Mouse (Mus musculus) stomach, postnatal 0 days (tissue): ENCODE measurements around the gene Gm973. TPM values are rescaled to one million over a fixed set of nuclear protein-coding genes. Genes with fewer than 3 reads are reported as not detected.
A peak's percentile ranks its signal among the peaks of the same experiment; 100 is the strongest.

Experiments used
- ATAC-seq: fragments of 200-750 bp; cut with Nextera tagmentation; 2 replicates; pipeline ENCODE4 v1.8.0; 2017; ENCODE audit not compliant: low FRiP score, low TSS enrichment
- DNase-seq: peaks from one replicate; pipeline ENCODE4 v3.0.0-alpha.2; 2016; ENCODE audit warnings: low spot score
- H3K27ac ChIP-seq: fragments of 300-500 bp; sonication (generic); replicated peaks from 2 replicates; pipeline ENCODE4 v1.5.1; 2014; ENCODE audit warnings: mild to moderate bottlenecking, control low read depth
- H3K27me3 ChIP-seq: fragments of 300-500 bp; sonication (generic); 2 replicates; pipeline ENCODE4 v1.6.1; 2014; ENCODE audit warnings: low read length; ENCODE audit not compliant: control insufficient read depth, insufficient read depth
- H3K36me3 ChIP-seq: fragments of 300-500 bp; sonication (generic); 2 replicates; pipeline ENCODE4 v1.6.1; 2014; ENCODE audit warnings: low read length, mixed read lengths; ENCODE audit not compliant: control insufficient read depth, insufficient read depth
- H3K4me1 ChIP-seq: fragments of 300-500 bp; sonication (generic); replicated peaks from 2 replicates; pipeline ENCODE4 v1.6.1; 2014; ENCODE audit warnings: antibody characterized with exemption; ENCODE audit not compliant: control insufficient read depth, insufficient read depth
- H3K4me2 ChIP-seq: fragments of 300-500 bp; sonication (generic); replicated peaks from 2 replicates; pipeline ENCODE4 v1.6.1; 2014; ENCODE audit warnings: low read depth, mild to moderate bottlenecking, control low read depth, moderate library complexity
- H3K4me3 ChIP-seq: fragments of 300-500 bp; sonication (generic); 2 replicates; pipeline ENCODE4 v1.5.1; 2014; ENCODE audit warnings: low read depth, low read length, control low read depth
- H3K9ac ChIP-seq: fragments of 300-500 bp; sonication (generic); 2 replicates; pipeline ENCODE4 v1.6.1; 2014; ENCODE audit warnings: mild to moderate bottlenecking, low read length, control low read depth, mixed read lengths
- H3K9me3 ChIP-seq: fragments of 300-500 bp; sonication (generic); 2 replicates; pipeline ENCODE4 v1.6.1; 2016; ENCODE audit warnings: low read length; ENCODE audit not compliant: control insufficient read depth
- CTCF ChIP-seq: IDR thresholded peaks from 2 replicates; pipeline ENCODE4 v1.5.1; 2016; ENCODE audit warnings: antibody characterized with exemption, low read depth, mild to moderate bottlenecking, moderate library complexity
- EP300 ChIP-seq: optimal IDR thresholded peaks from 2 replicates; pipeline ENCODE3; 2016; ENCODE audit warnings: antibody characterized with exemption
- WGBS: fragments of 180-500 bp; shearing (Covaris S2); extraction: QIAGEN DNeasy Blood & Tissue Kit; methylation state at CpG from one replicate; pipeline ENCODE4 v1.1.7; 2014; 5-methylcytosine and 5-hydroxymethylcytosine counted together
- polyA plus RNA-seq: library from polyadenylated mRNA; unstranded; fragments of >200 nt; fragmentation: Nextera tagmentation; extraction: Ambion mirVana; gene quantifications from 2 replicates; pipeline ENCODE4 v1.2.1, GENCODE M21; 2015

Gene Gm973
- polyA plus RNA-seq, 1 experiment from 2014 or later = 0.51 TPM

GRCm38 (mm10) chr1:59574262-59575187 lies 58.5 kb downstream of the Gm973 start:
- Histone ChIP-seq H3K27me3 (no peaks in the 10 kb centered on the region), H3K9me3 (no peaks in the 10 kb centered on the region), H3K27ac (no peak overlapping the region), H3K4me2 (peak overlapping the region; percentile 37), H3K36me3 (no peaks in the 10 kb centered on the region), H3K4me3 (peak overlapping the region; percentile 18; the same call in 1 of the 2 replicates), H3K4me1 (0 out of 2 replicates have a peak, but pooled peaks cover 3% of the 10 kb centered on the region), H3K9ac (no peak overlapping the region)
- WGBS = 28% methylated on average over 21 of the region's 21 CpGs
- no peak for ATAC-seq
- DNase-seq = peak; percentile 46
- no peak for TF ChIP-seq EP300
- TF ChIP-seq CTCF = no peak

GRCm38 (mm10) chr1:59578770-59579169 lies 62.7 kb downstream of the Gm973 start:
- TF ChIP-seq CTCF (no peak), EP300 (no peak)
- DNase-seq (no peak), ATAC-seq (no peak)
- no peak overlapping the region for H3K27ac ChIP-seq
- no peaks in the 10 kb centered on the region for H3K27me3 ChIP-seq
- H3K36me3 ChIP-seq = no peaks in the 10 kb centered on the region
- H3K4me1 ChIP-seq = peaks cover 6% of the 10 kb centered on the region; the same call in 1 of the 2 replicates
- 49% methylated on average over 4 of the region's 4 CpGs for WGBS
- H3K9ac ChIP-seq = no peak overlapping the region
- no peak overlapping the region for H3K4me2 ChIP-seq
- H3K4me3 ChIP-seq = no peak overlapping the region
- H3K9me3 ChIP-seq = no peaks in the 10 kb centered on the region

- 29% methylated on average over 5 of the region's 5 CpGs for WGBS
- TF ChIP-seq CTCF (no peak), EP300 (no peak)
- H3K4me2 ChIP-seq = no peak overlapping the region
- peaks cover 6% of the 10 kb centered on the region; the same call in 1 of the 2 replicates for H3K4me1 ChIP-seq
- H3K27ac ChIP-seq = peak overlapping the region; percentile 69; the same call in 1 of the 2 replicates
- no peaks in the 10 kb centered on the region for H3K36me3 ChIP-seq
- H3K4me3 ChIP-seq = no peak overlapping the region
- no peak overlapping the region for H3K9ac ChIP-seq
- H3K27me3 ChIP-seq = no peaks in the 10 kb centered on the region
- no peaks in the 10 kb centered on the region for H3K9me3 ChIP-seq
- ATAC-seq (no peak), DNase-seq (no peak)
Observed at GRCm38 (mm10) chr1:59579327-59579726, 63.3 kb downstream of the Gm973 start.

- Histone ChIP-seq H3K9me3 (no peaks in the 10 kb centered on the region), H3K4me3 (no peak overlapping the region), H3K9ac (no peak overlapping the region), H3K4me1 (peaks cover 6% of the 10 kb centered on the region; the same call in 1 of the 2 replicates), H3K27me3 (no peaks in the 10 kb centered on the region), H3K4me2 (no peak overlapping the region; the same call in 1 of the 2 replicates), H3K36me3 (no peaks in the 10 kb centered on the region), H3K27ac (peak overlapping the region; percentile 69)
- ATAC-seq (peak; percentile 85), DNase-seq (peak; percentile 48)
- TF ChIP-seq CTCF (no peak), EP300 (no peak)
- WGBS = 11% methylated on average over 8 of the region's 8 CpGs
Observed at GRCm38 (mm10) chr1:59580131-59580751, 64.2 kb downstream of the Gm973 start.

- WGBS = 67% methylated on average over 3 of the region's 3 CpGs
- DNase-seq (no peak), ATAC-seq (no peak)
- H3K9me3 ChIP-seq = no peaks in the 10 kb centered on the region
- H3K4me1 ChIP-seq = peaks cover 6% of the 10 kb centered on the region; the same call in 1 of the 2 replicates
- H3K27me3 ChIP-seq = no peaks in the 10 kb centered on the region
- H3K9ac ChIP-seq = no peak overlapping the region
- no peak overlapping the region for H3K4me2 ChIP-seq
- no peak for TF ChIP-seq EP300
- TF ChIP-seq CTCF = peak; percentile 53
- peak overlapping the region; percentile 58; the same call in 1 of the 2 replicates for H3K27ac ChIP-seq
- H3K4me3 ChIP-seq = no peak overlapping the region
- H3K36me3 ChIP-seq = no peaks in the 10 kb centered on the region
Observed at GRCm38 (mm10) chr1:59580880-59581279, 64.8 kb downstream of the Gm973 start.
